ENCODE assay signal across 26 mouse cellular contexts in the genomic region with DNA sequence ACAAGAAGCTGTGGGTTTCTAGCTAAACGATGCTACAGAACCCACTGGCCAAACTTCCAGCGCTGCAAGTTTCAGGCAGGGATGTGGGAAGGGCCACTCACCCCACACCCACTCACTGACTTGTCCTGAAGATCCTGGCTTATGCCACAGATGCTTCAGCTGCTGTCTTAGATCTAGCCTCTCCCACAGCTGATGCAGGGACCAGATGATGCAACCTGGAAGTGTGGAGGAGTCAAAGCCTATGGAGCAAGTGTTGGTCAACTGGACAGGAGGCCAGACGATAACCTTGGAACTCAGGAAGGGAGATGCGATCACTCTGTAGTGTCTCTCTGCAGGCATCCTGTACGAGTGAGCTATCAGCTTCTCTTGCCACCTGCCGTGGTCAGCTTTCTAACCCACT. TPM values are rescaled to one million over a fixed set of nuclear protein-coding genes. Genes with fewer than 3 reads are reported as not detected.
DNase-seq lines count a peak whose midpoint lies in the region; ATAC-seq and TF ChIP-seq lines count a peak whose summit lies in the region.
"Had no signal": no experiment of that assay in that cellular context is flagged by ENCODE, and none has a peak within 500 bp of the region (broad histone marks: within the 10 kb centered on the region; RNA-seq: fewer than 3 reads in every experiment).

No protein-coding gene starts in this region.

- no peak for TF ChIP-seq POLR2A in myocyte (IDR thresholded peaks at IDR 0.05; ENCODE audit: insufficient read length, low read depth)

- no peaks in the 10 kb centered on the region for H3K36me3 ChIP-seq in midbrain, embryonic 11.5 days (ENCODE audit: control insufficient read depth, insufficient read depth, low read length)
- no peaks in the 10 kb centered on the region for H3K36me3 ChIP-seq in midbrain, embryonic 15.5 days (replicated peaks)
- no peaks in the 10 kb centered on the region for H3K36me3 ChIP-seq in myocyte (ENCODE audit: control insufficient read depth, insufficient read depth)
- H3K36me3 ChIP-seq in hindbrain, embryonic 10.5 days = no peaks in the 10 kb centered on the region
- H3K36me3 ChIP-seq: embryonic facial prominence, embryonic 13.5 days; embryonic facial prominence, embryonic 15.5 days; forebrain, embryonic 10.5 days; forebrain, embryonic 12.5 days; G1E had no signal

- H3K4me3 ChIP-seq in gastrocnemius, adult 2 months = no peak overlapping the region
- H3K4me3 ChIP-seq in midbrain, embryonic 11.5 days (ENCODE audit: low read depth, low read length) = no peak overlapping the region
- no peak overlapping the region for H3K4me3 ChIP-seq in midbrain, embryonic 15.5 days
- H3K4me3 ChIP-seq in myocyte = no peak overlapping the region
- no peak overlapping the region for H3K4me3 ChIP-seq in hindbrain, embryonic 10.5 days
- H3K4me3 ChIP-seq: embryonic facial prominence, embryonic 13.5 days; embryonic facial prominence, embryonic 15.5 days; erythroblast, embryonic 14.5 days; forebrain, embryonic 10.5 days; forebrain, embryonic 12.5 days had no signal

- H3K9ac ChIP-seq in midbrain, embryonic 11.5 days (ENCODE audit: low read length) = no peak overlapping the region
- H3K9ac ChIP-seq in midbrain, embryonic 15.5 days = no peak overlapping the region
- H3K9ac ChIP-seq: embryonic facial prominence, embryonic 13.5 days; embryonic facial prominence, embryonic 15.5 days; forebrain, embryonic 12.5 days had no signal

- no peak for DNase-seq in gastrocnemius, adult 2 months
- DNase-seq in gastrocnemius, postnatal 36 days = no peak
- DNase-seq in midbrain, embryonic 11.5 days (ENCODE audit: low spot score, missing footprints) = peak; percentile 66
- no peak for DNase-seq in hindbrain, embryonic 10.5 days (ENCODE audit: low spot score)
- DNase-seq: adrenal gland, adult 8-10 months; adrenal gland, postnatal 14 days; cerebellum, adult 11 months; cerebellum, adult 18-20 months; cerebellum, adult 8-10 months; cerebellum, adult 9-11 months; cerebellum, postnatal 14 days; cerebellum, postnatal 36 days; embryo, embryonic 11 days had no signal

- no peaks in the 10 kb centered on the region for H3K4me1 ChIP-seq in midbrain, embryonic 11.5 days (ENCODE audit: control insufficient read depth, insufficient read depth, low read length)
- no peaks in the 10 kb centered on the region for H3K4me1 ChIP-seq in midbrain, embryonic 15.5 days
- H3K4me1 ChIP-seq in hindbrain, embryonic 10.5 days (replicated peaks) = no peaks in the 10 kb centered on the region
- H3K4me1 ChIP-seq: embryonic facial prominence, embryonic 13.5 days; embryonic facial prominence, embryonic 15.5 days; forebrain, embryonic 10.5 days; forebrain, embryonic 12.5 days had no signal

- H3K27me3 ChIP-seq in midbrain, embryonic 11.5 days (ENCODE audit: control insufficient read depth, insufficient read depth, low read length) = no peaks in the 10 kb centered on the region
- H3K27me3 ChIP-seq in midbrain, embryonic 15.5 days (replicated peaks) = no peaks in the 10 kb centered on the region
- H3K27me3 ChIP-seq in myocyte (ENCODE audit: control insufficient read depth, insufficient read depth, insufficient read length) = no peaks in the 10 kb centered on the region
- no peaks in the 10 kb centered on the region for H3K27me3 ChIP-seq in hindbrain, embryonic 10.5 days (ENCODE audit: insufficient read depth, poor library complexity, severe bottlenecking)
- H3K27me3 ChIP-seq: CH12.LX; embryonic facial prominence, embryonic 13.5 days; embryonic facial prominence, embryonic 15.5 days; forebrain, embryonic 12.5 days; Patski had no signal

- no peaks in the 10 kb centered on the region for H3K79me2 ChIP-seq in myocyte (ENCODE audit: control insufficient read depth, insufficient read depth)

- no peaks in the 10 kb centered on the region for H3K9me3 ChIP-seq in midbrain, embryonic 11.5 days (ENCODE audit: control insufficient read depth, low read length)
- H3K9me3 ChIP-seq in midbrain, embryonic 15.5 days = no peaks in the 10 kb centered on the region
- H3K9me3 ChIP-seq in hindbrain, embryonic 10.5 days = no peaks in the 10 kb centered on the region
- H3K9me3 ChIP-seq: embryonic facial prominence, embryonic 13.5 days; embryonic facial prominence, embryonic 15.5 days; forebrain, embryonic 10.5 days; forebrain, embryonic 12.5 days; G1E had no signal

- ATAC-seq in midbrain, embryonic 11.5 days (ENCODE audit: low FRiP score) = no peak
- ATAC-seq in midbrain, embryonic 15.5 days (replicated peaks) = no peak
- ATAC-seq: activated CD4-positive, CD25-positive, alpha-beta regulatory T cell, adult 4 months; forebrain, embryonic 14.5 days; forebrain, embryonic 16.5 days had no signal

- H3K27ac ChIP-seq in gastrocnemius, adult 2 months = peak overlapping the region; percentile 75; the same call in 1 of the 2 replicates
- H3K27ac ChIP-seq in midbrain, embryonic 11.5 days (ENCODE audit: low read depth, low read length) = no peak overlapping the region
- H3K27ac ChIP-seq in midbrain, embryonic 15.5 days = no peak overlapping the region
- H3K27ac ChIP-seq in hindbrain, embryonic 10.5 days = no peak overlapping the region
- H3K27ac ChIP-seq: embryonic facial prominence, embryonic 13.5 days; embryonic facial prominence, embryonic 15.5 days; forebrain, embryonic 10.5 days; forebrain, embryonic 12.5 days had no signal

- WGBS in midbrain, embryonic 11.5 days = 82% methylated on average over 6 of the region's 6 CpGs
- WGBS in midbrain, embryonic 15.5 days = 94% methylated on average over 6 of the region's 6 CpGs
- WGBS in hindbrain, embryonic 10.5 days = 87% methylated on average over 6 of the region's 6 CpGs

- H3K4me2 ChIP-seq in midbrain, embryonic 11.5 days = no peak overlapping the region
- no peak overlapping the region for H3K4me2 ChIP-seq in midbrain, embryonic 15.5 days
- no peak overlapping the region for H3K4me2 ChIP-seq in myocyte (ENCODE audit: low read depth)
- H3K4me2 ChIP-seq: embryonic facial prominence, embryonic 13.5 days; embryonic facial prominence, embryonic 15.5 days; forebrain, embryonic 12.5 days had no signal

- no peak for TF ChIP-seq CTCF in gastrocnemius, adult 2 months (IDR thresholded peaks at IDR 0.05)

- H3ac ChIP-seq in myocyte (ENCODE audit: control insufficient read depth, insufficient read length) = no peak overlapping the region

- intact Hi-C loops in gastrocnemius, adult 2 months (cut with DNase I) = loop anchor here (5.0 kb wide), 2 partner anchors 223 to 238 kb away; no protein-coding TSS in a partner anchor
- intact Hi-C loops in gastrocnemius, postnatal 36 days (cut with DNase I) = loop anchor here (5.0 kb wide), 1 partner anchor 238 kb away; no protein-coding TSS in a partner anchor

TF ChIP-seq in myocyte, 11 proteins besides CTCF, POLR2A, EP300 and RAD21:
- TF ChIP-seq MYOD1 (IDR thresholded peaks at IDR 0.05; ENCODE audit: control insufficient read depth in 1 of 3, insufficient read length in 2 of 3, low read depth in 2 of 3) = peak in 1 of 3 experiments; percentile 66
- no peak for TF ChIP-seq REST (IDR thresholded peaks at IDR 0.05; ENCODE audit: insufficient read depth, insufficient read length)
- no peak for TF ChIP-seq TCF3 (IDR thresholded peaks at IDR 0.05; ENCODE audit: insufficient read length, low read depth)
- TF ChIP-seq CEBPB (IDR thresholded peaks at IDR 0.05; ENCODE audit: insufficient read depth, poor library complexity, severe bottlenecking) = 0 out of 2 replicates have a peak, but pooled peaks have one; percentile 12
- peak in 1 of 3 experiments; percentile 48 for TF ChIP-seq MYOG (IDR thresholded peaks at IDR 0.05; ENCODE audit: control insufficient read depth in 1 of 3, insufficient read depth in 1 of 3, insufficient read length in 2 of 3, low read depth in 2 of 3)

RNA-seq across cellular contexts. Expression of a gene that starts 17.7 kb away (rescaled TPM):
- 10 to 100 TPM; 58.2 to 65.3 TPM for total RNA-seq in gastrocnemius, adult 2 months (2021)
- 10 to 100 TPM; 52.8 to 64.7 TPM for total RNA-seq in gastrocnemius, postnatal 36 days (2021)
- polyA plus RNA-seq in midbrain, embryonic 11.5 days (2014; fragmentation: Nextera tagmentation; extraction: Ambion mirVana) = 57.5 and 60.4 TPM in 2 replicates
- 47.6 and 47.8 TPM in 2 replicates for polyA plus RNA-seq in midbrain, embryonic 15.5 days (2015; fragmentation: Nextera tagmentation; extraction: Ambion mirVana)
- polyA plus RNA-seq in myocyte (2012; fragmentation: generic; extraction: Trizol) = 19.0 TPM
- 37.9 and 51.1 TPM in 2 replicates for polyA plus RNA-seq in hindbrain, embryonic 10.5 days (2016; fragmentation: Nextera tagmentation; extraction: Ambion mirVana)
